Mouse (Mus musculus) right cerebral cortex, adult 18-20 months (tissue): ENCODE measurements at regions not wholly inside any gene's neighbourhood (a gene's known extent, or its start where the extent isn't known, plus 50 kb on each side); places are given as distances from the start of the nearest gene placed in this dataset.

ENCODE experiments used
- DNase-seq: peaks from one replicate; pipeline ENCODE4 v3.0.0; 2022; ENCODE audit warnings: mixed read lengths

- no peak for DNase-seq
These were observed 182.8 kb downstream of the Rdh14 start for GRCm38 (mm10) chr12:10573381-10573780.

- no peak for DNase-seq
These were observed 192.5 kb downstream of the Rdh14 start for GRCm38 (mm10) chr12:10582840-10583614.

GRCm38 (mm10) chr12:10584026-10584425 is 193.5 kb downstream of the Rdh14 start:
- no peak for DNase-seq

- peak; percentile 64 for DNase-seq
These were observed 199.0 kb downstream of the Rdh14 start for GRCm38 (mm10) chr12:10589537-10589936.

- peak; percentile 32 for DNase-seq
These were observed 207.6 kb downstream of the Rdh14 start for GRCm38 (mm10) chr12:10597976-10598746.

GRCm38 (mm10) chr12:10600111-10600510 is 209.5 kb downstream of the Rdh14 start:
- no peak for DNase-seq

GRCm38 (mm10) chr12:10618319-10618718 is 227.7 kb downstream of the Rdh14 start:
- no peak for DNase-seq

- DNase-seq, result no peak
These were observed 230.0 kb downstream of the Rdh14 start for GRCm38 (mm10) chr12:10620541-10620940.

- no peak for DNase-seq
These were observed 248.0 kb downstream of the Rdh14 start for GRCm38 (mm10) chr12:10638591-10638990.

- peak; percentile 1 for DNase-seq
These were observed 264.1 kb downstream of the Rdh14 start for GRCm38 (mm10) chr12:10654466-10655184.

- no peak for DNase-seq
These were observed 264.6 kb downstream of the Rdh14 start for GRCm38 (mm10) chr12:10655185-10655544.

GRCm38 (mm10) chr12:10658826-10659225 is 268.3 kb downstream of the Rdh14 start:
- no peak for DNase-seq

GRCm38 (mm10) chr12:10686747-10687146 is 296.2 kb downstream of the Rdh14 start:
- DNase-seq, result no peak
